Mouse (Mus musculus) layer of hippocampus, adult 2 months (tissue): ENCODE results near the gene Rhof. TPM values are rescaled to one million over a fixed set of nuclear protein-coding genes. Genes with fewer than 3 reads are reported as not detected.
A peak's percentile ranks its signal among the peaks of the same experiment; 100 is the strongest.

Source experiments
- DNase-seq, 2 experiments: peaks; one replicate each; pipeline ENCODE4 v3.0.0; 2022; ENCODE audit warnings: low spot score in 2 of 2
- H3K27ac ChIP-seq: fragments of 200-600 bp; 2 replicates; pipeline ENCODE4 v1.8.1; 2022
- H3K4me3 ChIP-seq: fragments of 200-600 bp; 2 replicates; pipeline ENCODE4 v1.8.1; 2022; ENCODE audit warnings: mild to moderate bottlenecking
- CTCF ChIP-seq: fragments of 200-600 bp; conservative IDR thresholded peaks from 2 replicates; pipeline ENCODE4 v1.8.1; 2022; ENCODE audit warnings: antibody characterized with exemption, mild to moderate bottlenecking, moderate library complexity
- total RNA-seq, 2 experiments: library from RNA; stranded (reverse); gene quantifications; 2 replicates each; pipeline ENCODE4 v1.2.3; 2021

Gene Rhof
- total RNA-seq, 2 experiments from 2014 or later = 43.3 to 46.3 TPM

GRCm38 (mm10) chr5:123109452-123110203 lies 22.9 kb downstream of the Rhof start:
- TF ChIP-seq CTCF = no peak
- peak; percentile 48 to 64 for DNase-seq
- peak overlapping the region; percentile 59 for H3K27ac ChIP-seq
- peak overlapping the region; percentile 42 for H3K4me3 ChIP-seq

GRCm38 (mm10) chr5:123104769-123105168 lies 27.7 kb downstream of the Rhof start:
- no peak overlapping the region for H3K4me3 ChIP-seq
- no peak for TF ChIP-seq CTCF
- no peak for DNase-seq
- H3K27ac ChIP-seq = no peak overlapping the region

- DNase-seq = no peak
- Histone ChIP-seq H3K27ac (no peak overlapping the region), H3K4me3 (no peak overlapping the region)
- TF ChIP-seq CTCF = no peak
These were observed 28.9 kb downstream of the Rhof start for GRCm38 (mm10) chr5:123103556-123103955.

GRCm38 (mm10) chr5:123102376-123102775 lies 30.1 kb downstream of the Rhof start:
- Histone ChIP-seq H3K27ac (no peak overlapping the region), H3K4me3 (no peak overlapping the region)
- DNase-seq = no peak
- TF ChIP-seq CTCF = no peak

- Histone ChIP-seq H3K4me3 (no peak overlapping the region), H3K27ac (no peak overlapping the region)
- DNase-seq = no peak
- no peak for TF ChIP-seq CTCF
These were observed 34.0 kb downstream of the Rhof start for GRCm38 (mm10) chr5:123098487-123098886.

GRCm38 (mm10) chr5:123096299-123096698 lies 36.2 kb downstream of the Rhof start:
- no peak for TF ChIP-seq CTCF
- H3K4me3 ChIP-seq = no peak overlapping the region
- no peak overlapping the region for H3K27ac ChIP-seq
- DNase-seq = no peak

GRCm38 (mm10) chr5:123094238-123094991 lies 38.1 kb downstream of the Rhof start:
- no peak overlapping the region for H3K27ac ChIP-seq
- no peak for DNase-seq
- no peak for TF ChIP-seq CTCF
- H3K4me3 ChIP-seq = peak overlapping the region; percentile 6; the same call in 1 of the 2 replicates

- no peak overlapping the region for H3K4me3 ChIP-seq
- H3K27ac ChIP-seq = no peak overlapping the region
- TF ChIP-seq CTCF = no peak
- DNase-seq = no peak
These were observed 39.3 kb downstream of the Rhof start for GRCm38 (mm10) chr5:123093077-123093633.

- TF ChIP-seq CTCF = no peak
- Histone ChIP-seq H3K27ac (no peak overlapping the region), H3K4me3 (no peak overlapping the region)
- DNase-seq = no peak
These were observed 41.8 kb downstream of the Rhof start for GRCm38 (mm10) chr5:123090560-123091306.

- DNase-seq = no peak
- TF ChIP-seq CTCF = no peak
- H3K27ac ChIP-seq = no peak overlapping the region
- no peak overlapping the region for H3K4me3 ChIP-seq
These were observed 43.7 kb downstream of the Rhof start for GRCm38 (mm10) chr5:123088784-123089183.

GRCm38 (mm10) chr5:123086501-123086900 lies 46.0 kb downstream of the Rhof start:
- H3K4me3 ChIP-seq = no peak overlapping the region
- H3K27ac ChIP-seq = no peak overlapping the region
- no peak for DNase-seq
- no peak for TF ChIP-seq CTCF

- H3K27ac ChIP-seq = no peak overlapping the region
- no peak overlapping the region for H3K4me3 ChIP-seq
- no peak for TF ChIP-seq CTCF
- DNase-seq = no peak
These were observed 49.0 kb downstream of the Rhof start for GRCm38 (mm10) chr5:123083340-123084050.
